Mouse (Mus musculus): ENCODE data around the gene Drg1. TPM values are rescaled to one million over a fixed set of nuclear protein-coding genes. Genes with fewer than 3 reads are reported as not detected.
A peak's percentile ranks its signal among the peaks of the same experiment; 100 is the strongest.

Gene Drg1
- polyA plus RNA-seq, 1 experiment from 2014 or later: 193 TPM

DNA sequence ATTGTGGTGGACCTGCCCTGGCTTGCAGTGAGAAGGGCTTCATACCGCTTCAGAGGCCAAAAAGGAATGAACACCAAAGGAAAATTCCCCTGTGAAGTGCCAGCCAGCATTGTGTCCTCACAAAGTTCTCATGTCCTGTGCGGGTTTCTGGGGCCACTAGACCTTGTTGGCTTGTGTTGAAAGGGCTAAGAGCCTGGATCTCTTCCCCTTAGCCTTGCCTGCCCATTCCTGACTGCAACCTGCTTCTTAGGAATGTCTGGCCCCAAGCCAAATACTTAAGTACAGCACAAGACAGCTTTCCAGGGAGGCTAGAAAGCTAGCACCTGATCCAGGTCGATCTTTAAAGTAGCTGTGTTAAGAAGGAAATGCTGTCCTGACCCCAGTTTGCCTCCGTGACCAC lies 36.6 kb upstream of the Drg1 start:
- no peaks in the 10 kb centered on the region for H3K9me3 ChIP-seq (replicated peaks; ENCODE audit: control insufficient read depth, low read length)
- no peak overlapping the region for H3K4me2 ChIP-seq (ENCODE audit: low read depth, low read length)
- H3K4me1 ChIP-seq (ENCODE audit: control insufficient read depth, insufficient read depth, low read length): peaks cover 8% of the 10 kb centered on the region; the same call in 1 of the 2 replicates
- H3K4me3 ChIP-seq (replicated peaks; ENCODE audit: low read length): no peak overlapping the region
- peaks cover 46% of the 10 kb centered on the region for H3K36me3 ChIP-seq (ENCODE audit: control insufficient read depth, insufficient read depth, low read length)
- no peak for ATAC-seq (ENCODE audit: insufficient read depth, low FRiP score)
- H3K27ac ChIP-seq (ENCODE audit: low read length): peak overlapping the region; percentile 24; the same call in 1 of the 2 replicates
- 63% methylated on average over 4 of the region's 4 CpGs for WGBS
- no peak overlapping the region; the same call in 1 of the 2 replicates for H3K9ac ChIP-seq (ENCODE audit: low read length)
- no peaks in the 10 kb centered on the region for H3K27me3 ChIP-seq (ENCODE audit: control insufficient read depth, insufficient read depth, low read length)

DNA sequence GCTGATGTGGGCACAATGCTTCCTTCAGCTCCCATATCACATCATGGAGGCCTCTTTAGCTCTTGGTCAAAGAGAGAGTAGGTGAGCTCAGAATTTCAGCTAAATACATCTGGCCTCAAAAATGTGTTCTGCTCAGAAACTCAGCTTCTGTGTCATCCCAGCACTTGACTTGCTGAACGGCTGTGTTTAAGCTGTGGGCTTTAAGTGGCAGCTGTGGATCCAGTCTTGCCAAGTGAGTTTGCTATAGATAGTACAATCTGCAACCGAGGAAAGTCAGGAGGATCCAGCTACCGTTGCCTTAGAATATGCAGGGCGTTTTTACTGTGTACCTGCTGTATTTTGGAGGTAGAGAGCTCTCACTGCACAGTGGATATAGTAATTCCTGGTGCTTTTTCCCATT lies 36.2 kb upstream of the Drg1 start:
- 70% methylated on average over 4 of the region's 4 CpGs for WGBS
- Histone ChIP-seq H3K27ac (ENCODE audit: low read length) (peak overlapping the region; percentile 24; the same call in 1 of the 2 replicates), H3K4me1 (ENCODE audit: control insufficient read depth, insufficient read depth, low read length) (peaks cover 8% of the 10 kb centered on the region; the same call in 1 of the 2 replicates), H3K9ac (ENCODE audit: low read length) (no peak overlapping the region; the same call in 1 of the 2 replicates), H3K9me3 (replicated peaks; ENCODE audit: control insufficient read depth, low read length) (no peaks in the 10 kb centered on the region), H3K36me3 (ENCODE audit: control insufficient read depth, insufficient read depth, low read length) (peaks cover 43% of the 10 kb centered on the region), H3K27me3 (ENCODE audit: control insufficient read depth, insufficient read depth, low read length) (no peaks in the 10 kb centered on the region), H3K4me3 (replicated peaks; ENCODE audit: low read length) (no peak overlapping the region), H3K4me2 (ENCODE audit: low read depth, low read length) (no peak overlapping the region)
- ATAC-seq (ENCODE audit: insufficient read depth, low FRiP score): no peak

DNA sequence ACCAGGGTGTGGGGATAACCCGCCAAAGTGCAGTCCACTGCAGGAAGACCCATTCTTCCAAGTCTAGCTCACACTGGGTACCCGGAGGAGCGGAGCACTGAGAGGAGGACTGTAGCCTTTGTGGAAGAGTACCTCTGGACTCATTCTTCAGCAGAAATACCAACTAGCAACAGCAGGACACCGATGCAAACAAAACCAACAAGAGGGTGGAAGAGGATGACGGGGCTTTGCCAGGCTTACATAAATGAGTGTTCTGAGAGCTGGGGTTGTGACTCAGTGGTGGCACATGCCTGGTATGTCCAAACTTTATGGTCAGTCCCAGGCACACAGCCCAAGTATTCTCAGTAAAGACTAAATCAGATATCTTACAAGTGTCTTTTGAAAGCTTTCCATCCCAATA lies 34.9 kb upstream of the Drg1 start:
- Histone ChIP-seq H3K9ac (ENCODE audit: low read length) (no peak overlapping the region), H3K27ac (ENCODE audit: low read length) (no peak overlapping the region), H3K4me2 (ENCODE audit: low read depth, low read length) (no peak overlapping the region), H3K4me3 (replicated peaks; ENCODE audit: low read length) (no peak overlapping the region), H3K36me3 (ENCODE audit: control insufficient read depth, insufficient read depth, low read length) (peaks cover 31% of the 10 kb centered on the region), H3K27me3 (ENCODE audit: control insufficient read depth, insufficient read depth, low read length) (no peaks in the 10 kb centered on the region), H3K9me3 (replicated peaks; ENCODE audit: control insufficient read depth, low read length) (no peaks in the 10 kb centered on the region), H3K4me1 (ENCODE audit: control insufficient read depth, insufficient read depth, low read length) (peaks cover 10% of the 10 kb centered on the region; the same call in 1 of the 2 replicates)
- WGBS: 91% methylated on average over 5 of the region's 5 CpGs
- ATAC-seq (ENCODE audit: insufficient read depth, low FRiP score): no peak

DNA sequence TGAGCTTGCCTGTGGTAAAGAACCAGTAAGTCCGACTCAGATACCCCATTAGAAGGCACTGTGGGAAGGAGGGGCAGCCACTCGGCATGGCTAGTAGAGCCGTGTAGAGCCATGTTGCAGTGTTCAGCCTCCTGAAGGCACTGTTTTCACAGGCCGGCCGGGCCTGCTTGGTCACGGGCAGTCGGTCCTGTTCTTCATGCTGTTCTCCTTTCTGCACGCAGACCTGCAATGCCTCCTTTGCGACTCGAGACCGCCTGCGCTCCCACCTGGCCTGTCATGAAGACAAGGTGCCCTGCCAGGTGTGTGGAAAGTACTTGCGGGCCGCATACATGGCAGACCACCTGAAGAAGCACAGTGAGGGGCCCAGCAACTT lies 32.6 kb upstream of the Drg1 start:
- no peaks in the 10 kb centered on the region for H3K27me3 ChIP-seq (ENCODE audit: control insufficient read depth, insufficient read depth, low read length)
- H3K4me1 ChIP-seq (ENCODE audit: control insufficient read depth, insufficient read depth, low read length): peaks cover 27% of the 10 kb centered on the region
- H3K4me2 ChIP-seq (ENCODE audit: low read depth, low read length): no peak overlapping the region
- H3K27ac ChIP-seq (ENCODE audit: low read length): no peak overlapping the region
- 88% methylated on average over 14 of the region's 14 CpGs for WGBS
- peaks cover 29% of the 10 kb centered on the region for H3K36me3 ChIP-seq (ENCODE audit: control insufficient read depth, insufficient read depth, low read length)
- no peaks in the 10 kb centered on the region for H3K9me3 ChIP-seq (replicated peaks; ENCODE audit: control insufficient read depth, low read length)
- no peak overlapping the region for H3K4me3 ChIP-seq (replicated peaks; ENCODE audit: low read length)
- ATAC-seq (ENCODE audit: insufficient read depth, low FRiP score): no peak
- H3K9ac ChIP-seq (ENCODE audit: low read length): no peak overlapping the region

DNA sequence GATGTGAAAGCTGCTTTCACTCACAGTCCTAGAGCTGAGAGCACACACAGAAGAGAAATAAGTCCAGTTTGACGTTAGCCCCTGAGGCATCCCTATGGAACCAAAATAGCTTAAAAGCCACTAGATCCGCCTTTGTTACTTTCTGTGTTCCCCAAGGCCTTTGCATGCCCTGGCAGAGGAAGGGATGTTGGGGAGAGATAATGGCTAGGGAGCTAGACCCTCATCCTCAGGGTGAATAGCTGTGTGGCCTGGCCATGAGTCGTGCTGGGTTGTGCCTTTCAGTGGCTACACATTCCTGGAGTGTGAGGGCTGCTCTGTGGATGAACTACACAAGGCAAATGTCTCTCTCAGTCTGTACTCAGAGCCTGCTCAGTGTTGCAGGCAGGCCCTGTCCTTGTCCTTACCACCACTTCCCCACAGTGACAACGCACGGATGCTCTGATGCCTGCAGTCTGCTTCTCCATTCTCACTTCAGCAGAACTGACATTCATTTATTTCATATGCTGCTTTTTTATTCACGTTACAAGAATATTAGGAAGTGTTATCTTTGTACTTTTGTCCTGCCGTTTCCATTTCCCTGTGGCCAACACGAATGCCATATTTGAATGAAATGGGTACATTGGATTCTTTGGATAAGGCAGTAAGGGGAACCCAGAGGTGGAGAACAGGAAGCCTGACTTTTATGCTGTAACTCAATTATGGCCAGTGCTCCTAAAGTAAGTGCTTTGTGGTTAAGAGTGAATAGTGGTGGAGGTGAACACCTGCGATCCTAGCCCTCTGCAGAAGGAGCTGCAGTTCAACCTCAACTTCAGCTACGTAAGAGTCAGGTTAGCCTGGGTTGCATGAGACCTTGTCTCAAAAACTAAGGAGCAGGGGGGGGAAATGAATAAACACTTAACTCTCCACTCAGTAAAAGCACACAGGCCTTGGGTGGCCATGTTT lies 31.9 kb upstream of the Drg1 start:
- WGBS: 88% methylated on average over 10 of the region's 10 CpGs
- Histone ChIP-seq H3K27me3 (ENCODE audit: control insufficient read depth, insufficient read depth, low read length) (no peaks in the 10 kb centered on the region), H3K27ac (ENCODE audit: low read length) (no peak overlapping the region), H3K4me1 (ENCODE audit: control insufficient read depth, insufficient read depth, low read length) (peaks cover 34% of the 10 kb centered on the region), H3K36me3 (ENCODE audit: control insufficient read depth, insufficient read depth, low read length) (peaks cover 29% of the 10 kb centered on the region), H3K9ac (ENCODE audit: low read length) (no peak overlapping the region), H3K4me3 (replicated peaks; ENCODE audit: low read length) (no peak overlapping the region), H3K4me2 (ENCODE audit: low read depth, low read length) (no peak overlapping the region), H3K9me3 (replicated peaks; ENCODE audit: control insufficient read depth, low read length) (no peaks in the 10 kb centered on the region)
- no peak for ATAC-seq (ENCODE audit: insufficient read depth, low FRiP score)

DNA sequence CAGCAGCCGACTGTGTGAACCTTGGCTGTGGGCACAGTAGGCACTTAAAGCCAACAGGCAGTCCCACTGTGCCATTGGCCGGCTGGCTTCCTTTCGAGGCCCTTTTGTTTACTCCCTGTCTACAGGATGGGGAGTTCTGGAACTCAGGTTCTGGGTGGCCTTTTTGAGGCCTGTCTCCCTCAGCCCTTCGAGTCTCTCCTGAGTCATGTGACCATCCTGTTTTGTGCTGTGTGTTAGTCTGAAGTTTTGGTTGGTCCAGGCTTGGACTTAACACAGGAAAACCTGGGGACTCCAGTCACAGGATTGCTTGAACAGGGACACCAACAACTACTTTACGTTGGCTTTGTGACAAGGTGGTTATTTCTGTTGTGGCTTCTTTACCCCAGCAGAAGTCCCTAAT lies 29.8 kb upstream of the Drg1 start:
- Histone ChIP-seq H3K4me3 (replicated peaks; ENCODE audit: low read length) (no peak overlapping the region), H3K4me2 (ENCODE audit: low read depth, low read length) (no peak overlapping the region), H3K4me1 (ENCODE audit: control insufficient read depth, insufficient read depth, low read length) (peaks cover 35% of the 10 kb centered on the region), H3K9me3 (replicated peaks; ENCODE audit: control insufficient read depth, low read length) (no peaks in the 10 kb centered on the region), H3K27me3 (ENCODE audit: control insufficient read depth, insufficient read depth, low read length) (no peaks in the 10 kb centered on the region), H3K9ac (ENCODE audit: low read length) (no peak overlapping the region), H3K36me3 (ENCODE audit: control insufficient read depth, insufficient read depth, low read length) (peaks cover 23% of the 10 kb centered on the region), H3K27ac (ENCODE audit: low read length) (no peak overlapping the region)
- WGBS: 53% methylated on average over 5 of the region's 5 CpGs
- no peak for ATAC-seq (ENCODE audit: insufficient read depth, low FRiP score)

DNA sequence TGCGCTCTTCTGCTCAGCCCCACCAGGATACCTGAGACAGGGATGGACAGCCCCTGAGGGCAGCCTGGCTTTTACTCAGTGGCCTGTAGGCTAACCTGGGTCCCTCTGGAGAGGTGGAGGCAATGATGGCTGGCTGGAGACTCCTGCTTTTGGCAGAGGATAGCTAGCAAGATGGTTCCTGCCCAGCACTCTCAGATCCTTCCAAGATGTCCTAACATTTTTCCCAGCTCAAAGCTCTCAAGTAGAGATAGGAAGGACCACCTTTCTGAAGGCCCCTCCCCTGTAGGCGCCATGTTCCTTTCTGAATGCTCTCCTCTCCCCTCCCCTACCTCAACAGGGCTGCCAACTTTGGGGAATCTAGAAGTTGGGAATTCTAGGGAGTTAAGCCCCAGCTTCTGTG lies 28.4 kb upstream of the Drg1 start:
- no peak overlapping the region for H3K4me2 ChIP-seq (ENCODE audit: low read depth, low read length)
- no peaks in the 10 kb centered on the region for H3K9me3 ChIP-seq (replicated peaks; ENCODE audit: control insufficient read depth, low read length)
- ATAC-seq (ENCODE audit: insufficient read depth, low FRiP score): no peak
- H3K36me3 ChIP-seq (ENCODE audit: control insufficient read depth, insufficient read depth, low read length): peaks cover 16% of the 10 kb centered on the region
- no peak overlapping the region for H3K27ac ChIP-seq (ENCODE audit: low read length)
- H3K27me3 ChIP-seq (ENCODE audit: control insufficient read depth, insufficient read depth, low read length): no peaks in the 10 kb centered on the region
- WGBS: 80% methylated on average over 2 of the region's 2 CpGs
- H3K4me3 ChIP-seq (replicated peaks; ENCODE audit: low read length): no peak overlapping the region
- H3K9ac ChIP-seq (ENCODE audit: low read length): no peak overlapping the region
- peaks cover 35% of the 10 kb centered on the region for H3K4me1 ChIP-seq (ENCODE audit: control insufficient read depth, insufficient read depth, low read length)

DNA sequence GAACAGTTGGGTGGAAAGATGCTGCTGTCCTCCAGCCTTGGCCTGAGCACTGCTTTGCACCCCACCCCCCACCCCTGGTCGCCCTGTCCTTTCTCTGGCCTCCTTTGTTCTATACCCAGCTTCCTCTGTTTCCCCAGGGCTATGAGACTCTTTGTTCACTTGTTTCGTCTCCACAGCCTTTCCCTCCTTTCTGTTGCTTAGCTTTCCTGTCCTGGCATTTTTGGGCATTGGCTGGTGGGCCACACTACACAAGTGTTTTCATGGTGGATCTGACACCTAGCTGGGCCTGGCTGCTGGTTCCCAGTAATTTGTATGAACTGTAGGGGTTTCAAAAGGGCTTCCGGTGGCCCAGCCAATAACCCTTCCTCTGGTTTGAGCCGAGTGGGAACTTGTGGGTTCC lies 27.1 kb upstream of the Drg1 start:
- H3K27ac ChIP-seq (ENCODE audit: low read length): peak overlapping the region; percentile 100
- H3K27me3 ChIP-seq (ENCODE audit: control insufficient read depth, insufficient read depth, low read length): no peaks in the 10 kb centered on the region
- peaks cover 7% of the 10 kb centered on the region; the same call in 1 of the 2 replicates for H3K36me3 ChIP-seq (ENCODE audit: control insufficient read depth, insufficient read depth, low read length)
- WGBS: 35% methylated on average over 4 of the region's 4 CpGs
- peak overlapping the region; percentile 85 for H3K4me3 ChIP-seq (replicated peaks; ENCODE audit: low read length)
- peaks cover 39% of the 10 kb centered on the region for H3K4me1 ChIP-seq (ENCODE audit: control insufficient read depth, insufficient read depth, low read length)
- ATAC-seq (ENCODE audit: insufficient read depth, low FRiP score): no peak
- H3K4me2 ChIP-seq (ENCODE audit: low read depth, low read length): peak overlapping the region; percentile 97
- no peaks in the 10 kb centered on the region for H3K9me3 ChIP-seq (replicated peaks; ENCODE audit: control insufficient read depth, low read length)
- peak overlapping the region; percentile 99 for H3K9ac ChIP-seq (ENCODE audit: low read length)

DNA sequence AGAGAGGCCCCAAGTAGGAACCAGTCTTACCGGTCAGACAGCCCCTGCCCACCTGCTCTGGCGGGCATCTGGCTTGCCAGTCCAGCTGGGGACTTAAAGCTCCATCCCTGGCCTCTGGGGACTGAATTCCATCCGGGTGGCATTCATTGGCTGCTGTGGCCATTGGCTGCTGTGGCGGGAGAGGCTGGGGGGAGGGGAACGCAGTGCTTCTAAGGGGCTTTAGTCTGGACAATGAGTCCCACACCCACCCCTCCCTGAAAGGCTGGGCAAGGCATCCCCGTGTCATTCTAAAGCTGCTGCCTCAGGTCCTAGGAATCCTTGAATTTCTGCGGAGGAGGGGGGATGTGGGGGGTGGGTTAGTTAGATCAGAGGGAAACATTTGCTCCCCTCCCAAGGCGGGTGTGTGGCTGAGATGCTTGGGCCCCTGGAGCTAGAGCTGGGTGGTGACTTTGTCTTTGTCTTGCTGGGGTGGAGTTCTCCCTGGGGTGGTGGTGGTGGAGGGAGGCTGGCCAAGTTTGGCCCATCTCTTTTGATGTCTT lies 26.6 kb upstream of the Drg1 start:
- H3K4me2 ChIP-seq (ENCODE audit: low read depth, low read length): peak overlapping the region; percentile 97
- no peaks in the 10 kb centered on the region for H3K9me3 ChIP-seq (replicated peaks; ENCODE audit: control insufficient read depth, low read length)
- peak overlapping the region; percentile 100 for H3K27ac ChIP-seq (ENCODE audit: low read length)
- no peaks in the 10 kb centered on the region for H3K27me3 ChIP-seq (ENCODE audit: control insufficient read depth, insufficient read depth, low read length)
- peaks cover 44% of the 10 kb centered on the region for H3K4me1 ChIP-seq (ENCODE audit: control insufficient read depth, insufficient read depth, low read length)
- WGBS: 2% methylated on average over 8 of the region's 8 CpGs
- H3K9ac ChIP-seq (ENCODE audit: low read length): peak overlapping the region; percentile 99
- H3K4me3 ChIP-seq (replicated peaks; ENCODE audit: low read length): peak overlapping the region; percentile 85
- ATAC-seq (ENCODE audit: insufficient read depth, low FRiP score): no peak
- peaks cover 7% of the 10 kb centered on the region; the same call in 1 of the 2 replicates for H3K36me3 ChIP-seq (ENCODE audit: control insufficient read depth, insufficient read depth, low read length)

All from stomach, embryonic 16.5 days (tissue).